Mouse (Mus musculus) layer of hippocampus, postnatal 25 days (tissue): ENCODE results near the gene Fkbp1b. TPM values are rescaled to one million over a fixed set of nuclear protein-coding genes. Genes with fewer than 3 reads are reported as not detected.

Experiments
- total RNA-seq, 2 experiments: library from RNA; stranded (reverse); gene quantifications; 2 replicates each; pipeline ENCODE4 v1.2.3; 2021

The Fkbp1b gene
- total RNA-seq, 2 experiments from 2014 or later = 69.9 to 71.8 TPM

Other genes starting within 250 kb of the Fkbp1b start
- gene Itsn2, start 249.0 kb downstream of the Fkbp1b start, total RNA-seq = 10 to 100 TPM; 78.3 to 82.6 TPM
- gene Gm3625, start 248.7 kb downstream of the Fkbp1b start, total RNA-seq = not detected
- 1 to 10 TPM; 2.1 to 2.7 TPM for gene Fam228a, start 103.2 kb downstream of the Fkbp1b start, total RNA-seq
- 10 to 100 TPM; 13.0 to 13.5 TPM for gene Pfn4, start 72.6 kb downstream of the Fkbp1b start, total RNA-seq
- gene Fam228b, start 72.3 kb downstream of the Fkbp1b start, total RNA-seq = 10 to 100 TPM; 21.4 to 31.4 TPM
- 10 to 100 TPM; 84.2 to 86.0 TPM for gene Sf3b6, start 24.0 kb downstream of the Fkbp1b start, total RNA-seq
- gene Wdcp, start 1.7 kb upstream of the Fkbp1b start, total RNA-seq = 10 to 100 TPM; 12.5 to 14.6 TPM
- 1 to 10 TPM in 1 of 2 experiments, under 1 TPM in 1; 0.34 to 1.2 TPM for gene Mfsd2b, start 32.8 kb upstream of the Fkbp1b start, total RNA-seq
- 10 to 100 TPM; 39.9 to 42.2 TPM for gene Ubxn2a, start 66.1 kb upstream of the Fkbp1b start, total RNA-seq
- gene Atad2b, start 75.8 kb upstream of the Fkbp1b start, total RNA-seq = 10 to 100 TPM; 28.1 to 36.0 TPM